Mouse (Mus musculus) left cerebral cortex, adult 18-20 months (tissue): ENCODE measurements around the gene Rpap3. TPM values are rescaled to one million over a fixed set of nuclear protein-coding genes. Genes with fewer than 3 reads are reported as not detected.
A peak's percentile ranks its signal among the peaks of the same experiment; 100 is the strongest.

ENCODE experiments used
- DNase-seq, 2 experiments: peaks; one replicate each; pipeline ENCODE4 v3.0.0; 2021 to 2022; ENCODE audit warnings: low spot score in 2 of 2, mixed read lengths in 1 of 2
- long read RNA-seq, 2 experiments: library from polyadenylated mRNA; stranded (forward); transcript quantifications; one replicate each; pipeline ENCODE4 v2.0.0; 2021
- total RNA-seq, 2 experiments: library from RNA; stranded (reverse); gene quantifications; 2 replicates each; pipeline ENCODE4 v1.2.3; 2021

Rpap3 gene
- total RNA-seq = 10 to 100 TPM; 29.2 to 29.7 TPM
- long read RNA-seq, experiment 1, transcript Rpap3-201 (17 exons, 2,271 nt) = major isoform, 36 of 46 reads
- long read RNA-seq, experiment 1, partial matches to known transcripts = 3 of 46 reads
- long read RNA-seq, experiment 1, other reads (novel, unspliced or antisense) = 7 of 46 reads
- long read RNA-seq, experiment 2, transcript Rpap3-201 (17 exons, 2,271 nt) = major isoform, 40 of 49 reads
- long read RNA-seq, experiment 2, partial matches to known transcripts = 6 of 49 reads
- long read RNA-seq, experiment 2, other reads (novel, unspliced or antisense) = 3 of 49 reads

DNA sequence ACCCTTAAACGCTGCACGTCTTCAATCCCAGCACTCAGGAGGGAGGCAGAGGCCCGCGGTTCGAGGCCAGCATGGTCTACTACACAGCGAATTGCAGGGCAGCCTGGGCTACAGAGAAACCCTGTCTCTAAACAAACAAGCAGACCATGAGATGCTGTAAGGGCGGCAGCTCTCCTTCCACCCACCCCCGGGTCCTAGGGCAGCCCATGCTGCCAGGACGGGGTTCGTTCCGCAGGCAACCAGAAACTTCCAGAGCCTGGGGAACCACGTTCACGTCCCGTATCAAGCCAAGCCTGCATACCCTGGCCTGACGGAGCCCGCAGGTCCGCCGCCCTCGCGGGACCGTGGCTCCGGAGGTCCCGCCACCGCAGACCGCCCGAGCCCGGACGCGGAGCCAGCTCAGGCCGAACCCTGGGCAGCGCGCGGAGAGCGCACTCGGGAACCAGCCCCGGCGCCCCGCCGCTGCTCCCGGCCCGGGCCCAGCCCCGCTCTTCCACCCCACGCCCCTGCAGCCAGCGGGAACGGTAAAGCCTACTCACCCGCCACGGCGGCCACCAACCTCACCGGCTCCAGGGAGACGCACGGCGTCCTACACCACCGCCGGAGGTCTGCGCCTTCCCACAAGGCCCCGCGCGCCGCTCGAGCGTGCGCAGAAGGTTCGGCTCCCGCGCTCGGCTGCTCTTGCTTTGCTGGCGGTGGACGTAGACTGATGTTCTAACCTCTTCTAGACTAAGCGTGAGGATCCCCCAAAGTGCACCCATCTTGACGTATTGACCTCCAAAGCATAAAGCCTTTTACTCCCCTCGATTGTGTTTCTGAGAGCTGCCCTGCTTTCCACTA lies at the start of gene Rpap3:
Rpap3 (minus strand) TSS at position 615 of the 840 bp plus-strand sequence.
- peak; percentile 84 to 92 for DNase-seq

DNA sequence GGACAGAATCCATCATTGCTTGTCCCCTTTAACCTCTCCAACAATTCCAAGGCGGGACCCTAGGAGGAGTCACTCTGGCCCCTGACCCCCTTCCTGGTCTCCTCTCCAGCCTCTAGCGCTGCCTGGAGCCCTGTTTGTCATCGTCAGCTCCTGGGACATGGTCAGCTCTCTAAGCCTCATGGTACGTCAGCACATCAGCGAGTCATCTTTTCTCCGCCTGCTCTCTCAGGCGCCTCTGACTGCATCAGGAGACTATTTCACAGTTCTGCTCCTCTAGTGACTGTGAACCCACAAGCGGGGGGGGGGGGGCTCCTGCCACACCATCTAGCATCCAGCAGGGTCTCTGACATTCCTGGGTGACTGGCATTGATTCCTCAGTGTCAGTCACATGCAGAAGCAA lies 49.7 kb upstream of the Rpap3 start:
- no peak for DNase-seq

DNA sequence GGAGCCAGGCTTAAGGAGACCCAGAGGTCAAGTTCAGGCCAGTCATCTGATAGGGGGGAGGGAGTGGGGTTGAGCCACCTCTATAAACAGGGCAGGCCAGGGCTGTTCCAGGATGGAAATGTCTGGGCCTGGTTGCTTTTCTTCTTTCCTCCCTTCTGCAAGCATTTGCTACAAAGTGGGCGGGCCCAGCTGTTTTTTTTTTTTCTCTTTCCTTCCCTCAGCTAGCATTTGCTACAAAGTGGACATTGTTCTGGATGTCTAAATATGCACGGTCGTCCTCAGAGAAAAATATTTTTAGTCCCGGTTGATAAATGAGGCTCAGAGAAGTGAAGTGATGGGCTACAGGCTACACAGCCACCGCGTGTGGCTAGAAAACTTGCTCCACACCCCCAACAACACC lies 48.9 kb upstream of the Rpap3 start:
- DNase-seq = no peak

DNA sequence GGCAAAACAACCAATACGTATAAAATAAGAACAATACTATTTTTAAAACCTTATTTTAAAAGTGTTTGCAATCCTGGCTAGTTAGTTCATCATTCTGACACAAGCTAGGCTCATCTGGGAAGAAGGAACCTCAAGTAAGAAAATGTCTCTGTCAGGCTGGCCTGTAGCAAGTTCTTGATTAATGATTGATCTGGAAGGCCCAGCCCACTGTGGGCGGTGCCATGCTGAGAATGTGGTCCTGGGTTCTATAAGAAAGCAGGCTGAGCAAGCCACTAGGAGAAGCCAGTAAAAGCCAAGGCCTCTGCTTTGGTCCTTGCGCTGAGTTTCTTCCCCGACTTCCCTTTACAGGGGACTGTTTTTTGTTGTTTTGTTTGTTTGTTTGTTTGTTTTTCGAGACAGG lies 46.9 kb upstream of the Rpap3 start:
- no peak for DNase-seq

DNA sequence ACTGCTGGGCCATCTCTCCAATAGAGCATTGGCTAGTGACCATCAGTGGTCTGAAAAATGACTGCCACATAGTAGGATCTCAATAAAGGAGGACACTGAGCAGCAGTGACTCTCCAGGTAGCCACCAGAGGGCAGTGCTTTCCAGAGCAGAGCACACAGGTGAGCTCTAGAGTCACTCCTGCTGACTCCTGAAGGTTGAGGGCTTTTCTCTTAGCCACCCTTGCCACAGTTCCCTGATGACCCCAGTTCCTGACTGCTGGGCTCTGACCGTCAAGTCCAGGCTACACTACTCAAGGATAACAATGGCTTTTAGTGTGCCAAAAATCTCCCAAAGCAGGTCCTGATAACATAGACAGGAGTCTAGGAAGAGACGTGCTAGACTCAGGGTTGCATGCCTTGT lies 46.1 kb upstream of the Rpap3 start:
- no peak for DNase-seq

DNA sequence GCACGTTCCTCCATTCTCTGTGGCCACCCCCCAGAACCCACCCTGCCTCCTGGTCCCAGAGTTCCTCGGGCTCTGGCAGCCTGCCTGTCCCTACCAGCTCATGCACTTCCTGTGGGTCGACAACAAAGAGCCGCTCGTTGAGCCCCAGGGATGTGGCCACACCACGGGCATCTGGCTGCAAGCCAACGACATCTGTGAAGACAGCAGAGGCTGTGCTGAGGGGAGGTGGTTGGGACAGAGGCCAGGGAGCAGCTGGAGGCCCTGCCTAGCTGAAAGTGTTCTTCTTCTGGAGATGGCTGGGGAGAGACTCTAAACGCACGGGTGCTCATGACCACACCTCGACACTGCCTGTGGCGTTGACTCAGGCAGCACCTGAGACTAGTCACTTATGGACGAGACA lies 45.1 kb upstream of the Rpap3 start:
- peak; percentile 71 to 74 for DNase-seq

DNA sequence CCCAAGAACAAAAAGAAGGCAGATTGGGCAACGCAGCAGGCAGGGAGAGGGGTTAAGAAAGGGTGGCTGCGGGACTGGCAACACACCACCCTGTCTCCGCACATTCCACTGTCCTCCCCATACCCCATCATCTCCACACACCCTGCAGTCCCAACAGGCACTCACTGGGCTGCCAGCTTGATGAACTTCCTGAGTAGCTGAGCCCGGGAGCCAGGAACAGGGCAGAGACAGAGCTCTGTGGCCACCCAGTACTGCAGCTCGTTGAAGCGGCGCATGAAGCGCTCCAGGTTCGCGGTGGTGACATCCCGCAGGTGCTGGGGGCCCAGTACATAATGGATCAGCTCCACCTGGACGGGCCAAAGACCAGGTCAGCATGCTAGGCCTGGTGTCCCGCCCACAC lies 44.2 kb upstream of the Rpap3 start:
- no peak for DNase-seq

DNA sequence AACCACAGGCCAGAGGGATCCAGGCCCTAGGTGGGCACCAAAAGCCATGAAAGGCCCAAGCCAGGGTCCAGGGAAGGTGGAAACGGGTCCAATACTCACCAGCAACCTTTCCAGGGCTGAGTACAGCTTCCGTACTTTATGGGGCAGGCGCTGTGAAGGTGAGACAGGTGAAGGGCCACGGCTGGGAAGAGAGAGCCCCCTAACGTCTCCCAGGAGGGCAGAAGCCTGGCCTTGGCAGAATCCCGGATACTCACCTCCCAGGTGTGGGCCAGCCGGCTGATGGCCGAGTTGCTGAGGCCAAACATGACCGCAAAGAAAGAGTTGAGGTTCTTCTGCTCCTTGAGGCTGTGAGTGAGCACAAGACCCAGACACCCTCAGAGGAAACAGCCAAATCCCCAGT lies 43.8 kb upstream of the Rpap3 start:
- DNase-seq = no peak

DNA sequence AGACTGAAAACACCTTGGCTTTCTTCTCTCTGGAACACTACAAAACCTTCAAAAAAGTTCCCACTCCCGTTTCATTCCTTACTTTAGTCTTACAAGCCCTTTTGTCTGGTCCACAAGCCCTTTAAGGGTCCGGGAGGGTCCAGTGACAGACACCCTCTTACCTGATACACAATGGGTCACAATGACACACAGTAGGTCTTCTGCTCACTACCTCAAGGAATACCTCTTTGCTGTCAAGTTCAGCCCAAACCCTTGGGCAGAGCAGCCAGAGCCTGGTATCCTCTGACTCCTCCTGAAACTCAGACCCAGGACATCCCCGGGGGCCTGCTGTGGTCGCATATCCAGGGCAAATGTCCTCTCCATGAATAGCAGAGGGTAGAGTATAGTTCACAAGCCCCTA lies 43.3 kb upstream of the Rpap3 start:
- DNase-seq = no peak

DNA sequence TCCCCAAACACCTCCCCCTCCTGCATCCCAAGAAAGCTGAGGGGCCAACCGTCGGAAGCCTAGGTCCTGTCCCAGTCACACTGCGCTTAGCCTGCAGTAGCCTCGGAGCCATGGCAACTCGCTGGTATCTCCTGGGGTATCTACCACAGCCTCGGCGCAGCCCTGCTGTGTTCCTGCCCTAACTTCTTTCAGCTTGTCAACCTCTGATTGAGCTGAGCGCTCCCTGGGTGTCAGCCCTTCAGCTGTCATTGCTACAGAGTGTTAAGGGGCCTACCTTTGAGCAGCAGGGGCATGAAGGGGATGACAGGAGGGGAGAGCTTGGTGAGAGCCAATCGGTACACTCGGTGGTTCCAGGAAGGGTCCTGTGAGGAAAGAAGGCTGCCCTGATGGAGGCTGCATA lies 42.7 kb upstream of the Rpap3 start:
- DNase-seq = no peak

DNA sequence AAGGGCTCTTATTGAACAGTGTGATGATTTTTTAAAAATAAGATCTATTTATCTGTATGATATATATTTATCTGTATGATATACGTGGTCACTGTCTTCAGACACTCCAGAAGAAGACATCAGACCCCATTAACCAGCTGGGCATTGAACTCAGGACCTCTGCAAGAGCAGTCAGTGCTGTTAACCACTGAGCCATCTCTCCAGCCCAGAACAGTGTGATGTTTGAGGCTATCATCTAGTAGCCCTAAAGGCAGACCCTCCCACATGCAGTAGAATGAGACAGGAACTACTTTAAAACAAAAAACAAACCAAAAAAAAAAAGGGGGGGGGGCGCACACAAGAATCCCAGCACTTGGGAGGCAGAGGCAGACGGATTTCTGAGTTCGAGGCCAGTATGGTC lies 41.9 kb upstream of the Rpap3 start:
- no peak for DNase-seq

DNA sequence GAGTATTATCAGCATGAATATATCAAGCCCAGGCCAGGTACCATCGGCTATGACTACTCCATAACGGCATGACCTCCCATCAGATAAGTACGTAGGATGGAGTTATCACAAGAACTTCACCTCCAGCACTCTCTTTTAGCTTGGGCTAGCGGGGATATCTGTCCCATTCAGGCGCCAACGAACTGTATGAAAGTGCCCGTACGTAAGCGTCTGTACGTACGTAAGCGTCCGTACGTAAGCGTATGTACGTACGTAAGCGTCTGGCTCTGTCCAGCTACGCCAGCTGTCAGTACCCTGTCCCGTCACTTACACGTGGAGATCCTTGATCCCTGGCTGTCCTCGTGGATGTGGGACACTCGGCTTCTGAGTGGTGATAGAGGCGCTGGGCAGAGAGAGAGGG lies 41.1 kb upstream of the Rpap3 start:
- no peak for DNase-seq

DNA sequence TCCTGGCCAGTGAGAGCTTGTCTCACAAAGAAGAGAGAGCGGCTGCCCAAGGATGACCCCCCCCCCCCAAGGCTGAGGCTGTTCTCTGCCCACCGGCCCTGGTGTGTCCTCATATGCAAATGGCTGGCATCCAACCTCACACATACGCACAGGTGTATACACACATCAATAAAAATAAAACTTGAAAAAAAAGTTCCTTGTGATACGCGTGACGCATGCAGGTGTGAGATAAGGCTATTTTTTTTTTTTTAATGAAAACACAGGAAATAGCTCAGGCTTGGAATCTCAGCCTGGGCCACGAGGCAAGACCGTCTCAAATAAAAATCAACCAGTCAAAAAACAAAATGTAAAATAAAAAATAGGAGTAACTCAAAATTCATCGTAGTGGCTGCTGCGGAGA lies 40.7 kb upstream of the Rpap3 start:
- DNase-seq = no peak

DNA sequence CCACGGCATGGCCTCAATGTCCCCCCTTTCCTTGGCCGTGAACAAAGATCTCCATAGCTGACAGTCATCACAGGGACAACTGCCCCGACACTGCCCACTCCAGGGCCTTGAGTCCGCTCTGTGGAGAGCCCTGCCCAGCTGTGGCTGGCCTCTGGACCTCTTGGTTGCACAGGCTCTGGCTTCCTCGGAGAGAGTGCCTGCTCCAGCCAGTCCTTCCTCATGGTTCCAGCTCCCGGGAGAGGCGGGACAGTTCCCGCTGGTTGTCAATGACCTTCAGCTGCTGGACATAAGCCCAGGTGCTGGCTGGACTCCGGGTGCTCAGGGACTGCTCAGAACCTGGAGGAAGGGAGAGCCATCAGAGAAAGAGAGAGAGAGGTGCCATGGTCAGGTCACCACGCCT lies 39.7 kb upstream of the Rpap3 start:
- DNase-seq = no peak

DNA sequence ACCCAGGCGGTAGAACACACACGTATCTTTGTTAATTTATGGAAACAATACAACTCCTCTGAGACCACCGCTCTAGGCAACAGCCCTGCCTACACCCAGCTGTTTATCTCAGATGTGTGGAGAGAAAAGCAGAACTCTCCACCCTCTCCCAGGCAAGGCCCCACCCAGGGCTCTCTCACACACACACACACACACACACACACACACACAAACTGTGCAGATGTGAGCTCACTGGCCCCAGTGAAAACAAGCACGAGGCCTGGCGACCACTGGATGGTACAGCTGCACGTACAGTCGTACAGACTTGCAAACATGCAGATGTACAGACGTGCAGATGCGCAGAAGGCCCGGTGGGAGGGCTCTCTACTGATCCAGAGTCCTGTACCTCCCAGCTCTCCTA lies 39.3 kb upstream of the Rpap3 start:
- no peak for DNase-seq

DNA sequence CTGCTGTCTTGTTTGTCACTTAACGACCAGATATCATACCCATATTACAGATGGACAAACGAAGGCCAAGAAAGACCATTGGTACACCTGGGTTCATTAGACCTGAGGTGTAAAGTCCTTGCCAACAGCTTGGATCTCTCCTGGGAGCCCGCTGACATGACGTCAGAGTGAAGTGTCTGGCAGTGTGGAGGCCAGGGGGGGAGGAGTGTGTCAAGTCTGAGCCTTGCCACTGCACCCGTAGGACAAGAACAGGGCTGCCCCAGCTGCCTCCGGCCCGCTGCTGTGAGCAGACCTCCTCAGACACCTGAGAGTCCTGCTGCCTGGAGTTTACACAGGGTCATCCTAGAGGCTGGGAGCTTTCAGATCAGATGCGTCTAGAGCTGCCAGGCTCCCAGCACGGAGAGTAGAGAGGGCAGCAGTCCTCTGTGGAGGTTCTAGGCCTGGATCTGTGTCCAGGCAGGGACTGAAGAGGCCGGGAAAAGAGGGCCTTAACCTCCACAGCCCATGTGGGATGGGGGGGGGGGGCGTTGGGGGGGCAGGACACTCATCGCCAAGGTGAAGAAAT lies 38.4 kb upstream of the Rpap3 start:
- no peak for DNase-seq

DNA sequence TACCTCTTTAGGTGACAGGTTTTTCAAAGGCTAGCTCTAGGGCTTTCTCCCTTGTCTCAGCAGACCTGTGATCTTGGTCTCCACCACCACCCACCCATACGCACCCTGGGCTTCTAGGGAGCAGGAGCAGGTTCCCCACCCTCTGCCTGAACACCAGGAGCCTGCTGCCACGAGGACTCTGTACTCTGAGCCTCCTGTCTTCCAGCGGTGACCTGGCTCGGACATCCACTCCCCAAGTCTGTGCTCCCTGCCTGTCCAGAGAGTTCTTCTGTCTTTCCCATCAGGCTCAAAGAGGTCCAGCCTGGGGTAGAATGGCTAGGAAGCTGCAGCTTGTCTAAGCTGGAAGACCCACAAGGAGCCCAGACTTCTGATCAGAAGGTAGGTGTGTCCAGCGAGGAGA lies 37.6 kb upstream of the Rpap3 start:
- DNase-seq = no peak

DNA sequence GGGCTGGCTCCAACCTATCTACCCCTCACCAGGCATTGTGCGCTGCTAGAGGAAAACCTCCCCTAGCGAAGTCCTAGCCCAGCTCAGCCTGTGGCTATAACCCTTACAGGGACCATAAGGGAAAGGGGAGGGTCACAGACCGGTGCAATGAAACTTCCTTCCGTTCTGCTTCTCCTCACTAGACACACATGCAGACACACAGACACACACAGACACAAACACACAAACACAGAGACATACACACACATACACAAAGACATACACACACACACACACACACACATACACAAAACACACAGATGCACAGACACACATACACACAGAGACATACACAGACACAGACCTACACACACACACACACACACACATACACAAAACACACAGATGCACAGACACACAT lies 37.0 kb upstream of the Rpap3 start:
- DNase-seq = no peak

DNA sequence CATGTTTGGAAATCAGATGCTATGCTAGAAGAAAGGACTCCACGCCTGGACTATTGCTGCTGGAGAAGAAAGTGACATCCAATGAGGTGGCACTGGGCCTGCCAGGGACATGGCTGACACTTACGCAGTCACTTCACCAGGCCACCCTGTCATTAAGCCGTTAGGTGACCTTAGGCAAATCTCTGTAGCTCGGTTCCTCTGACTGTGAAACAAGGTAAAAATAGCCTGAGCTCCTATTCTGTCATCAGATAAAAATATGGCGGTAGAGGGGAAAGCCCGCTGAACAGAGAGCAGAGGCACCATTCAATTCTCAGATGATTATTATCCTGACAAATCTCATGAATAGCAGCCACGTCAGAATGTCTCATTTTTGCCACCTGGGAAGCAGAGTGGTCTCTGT lies 36.4 kb upstream of the Rpap3 start:
- DNase-seq = no peak

DNA sequence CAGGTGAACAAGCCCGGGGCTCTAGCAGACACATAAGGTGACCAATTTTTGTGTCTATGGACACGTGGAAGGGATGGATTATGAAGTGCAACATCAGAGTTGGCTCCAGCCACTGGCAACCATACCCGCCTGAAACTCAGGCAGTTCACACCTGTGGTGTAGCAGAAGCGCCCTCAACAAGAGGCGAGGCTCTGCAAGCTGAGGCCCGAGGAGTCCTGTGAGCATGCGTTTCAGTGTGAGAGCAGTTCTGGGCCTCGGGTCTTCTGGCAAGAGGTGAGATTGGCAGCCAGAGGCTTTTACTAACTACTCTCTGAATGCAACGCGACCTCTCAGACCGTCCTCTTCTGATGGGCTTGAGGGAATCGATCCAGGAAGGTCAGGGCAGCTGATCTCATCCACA lies 36.0 kb upstream of the Rpap3 start:
- no peak for DNase-seq

DNA sequence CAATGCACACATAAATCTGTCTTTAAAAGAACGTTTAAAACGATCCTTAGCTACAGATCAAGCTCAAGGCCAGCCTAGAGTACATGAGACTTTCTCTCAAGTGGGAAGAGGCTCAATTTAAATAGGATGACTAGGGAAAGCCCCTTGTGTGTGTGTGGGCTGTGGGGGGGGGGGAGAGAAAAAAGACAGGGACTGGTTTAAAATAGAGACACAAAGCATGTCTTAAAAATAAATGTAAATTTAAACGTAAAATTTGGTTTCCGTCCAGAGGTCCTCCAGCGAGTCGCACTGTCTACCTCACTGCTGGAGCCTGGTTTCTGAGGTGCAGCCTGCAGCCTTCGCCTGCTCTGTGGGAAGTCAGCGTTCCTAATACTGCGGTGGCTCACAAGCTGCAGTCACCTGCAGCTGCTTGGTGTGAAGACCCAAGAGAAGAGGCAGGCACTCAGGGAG lies 34.7 kb upstream of the Rpap3 start:
- no peak for DNase-seq

DNA sequence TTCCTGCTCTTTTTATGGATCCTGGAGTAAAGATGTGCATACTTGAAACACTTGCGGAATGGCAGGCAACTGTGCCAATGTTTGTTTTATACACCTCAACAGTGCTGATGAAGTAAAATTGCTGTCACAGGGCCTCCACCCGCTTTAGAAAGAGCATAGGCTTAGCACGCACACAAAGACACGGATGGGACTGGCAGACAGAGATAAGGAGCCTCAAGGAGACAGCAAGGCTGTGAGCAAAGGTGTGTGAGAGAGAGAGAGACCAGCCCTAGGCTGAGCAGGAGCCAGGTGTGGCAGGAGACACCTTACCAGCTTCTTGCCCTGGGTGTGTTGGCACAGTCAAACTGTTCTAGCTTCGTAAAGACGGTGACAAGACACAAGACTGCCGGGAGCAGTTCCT lies 33.3 kb upstream of the Rpap3 start:
- no peak for DNase-seq

DNA sequence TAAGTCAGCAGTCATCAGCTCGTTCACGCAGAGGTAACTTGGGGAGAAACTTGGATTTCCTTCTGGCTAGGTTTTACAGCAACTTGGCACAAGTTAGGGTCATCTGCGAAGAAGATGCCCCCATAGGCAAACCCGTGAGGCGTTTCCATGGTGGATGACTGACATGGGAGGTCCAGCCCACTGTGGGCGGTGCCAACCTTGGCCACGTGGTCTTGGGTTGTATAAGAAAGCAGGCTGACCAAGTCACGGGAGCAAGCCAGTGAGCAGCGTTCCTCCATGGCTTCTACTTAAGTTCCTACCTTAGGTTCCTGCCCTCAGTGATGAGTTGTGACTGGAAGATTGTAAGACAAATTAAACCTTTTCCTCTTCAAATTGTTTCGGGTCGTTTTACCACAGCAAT lies 26.4 kb upstream of the Rpap3 start:
- DNase-seq = no peak
